Mouse (Mus musculus): ENCODE results near the gene Gm17490. TPM values are rescaled to one million over a fixed set of nuclear protein-coding genes. Genes with fewer than 3 reads are reported as not detected.

Gene Gm17490
- not detected for polyA plus RNA-seq (2014; fragmentation: Illumina TruSeq; extraction: RNeasy Lipid Tissue Mini Kit (QIAGEN cat#74804); ENCODE audit: low read depth, low replicate concordance)

GRCm38 (mm10) chr2:11625890-11626289 lies at the start of gene Gm17490:
TSS of gene Gm17490 (minus strand) at chr2:11626264.

GRCm38 (mm10) chr2:11642451-11642941 lies 16.4 kb upstream of the Gm17490 start, which contains the start of gene Il2ra:
TSS of gene Il2ra (plus strand) at chr2:11642807.

GRCm38 (mm10) chr2:11604053-11604452 lies 22.0 kb downstream of the Gm17490 start, which contains the start of gene Rbm17:
TSS of gene Rbm17 (minus strand) at chr2:11604153.

Other genes with a start within 250 kb of the Gm17490 start
- gene Pfkfb3, start 72.2 kb downstream of the Gm17490 start, polyA plus RNA-seq (2014; fragmentation: Illumina TruSeq; extraction: RNeasy Lipid Tissue Mini Kit (QIAGEN cat#74804); ENCODE audit: low read depth, low replicate concordance), result 9.3 TPM
- 129 TPM for gene Rbm17, start 22.1 kb downstream of the Gm17490 start, polyA plus RNA-seq (2014; fragmentation: Illumina TruSeq; extraction: RNeasy Lipid Tissue Mini Kit (QIAGEN cat#74804); ENCODE audit: low read depth, low replicate concordance)
- 0.57 TPM for gene Il2ra, start 16.5 kb upstream of the Gm17490 start, polyA plus RNA-seq (2014; fragmentation: Illumina TruSeq; extraction: RNeasy Lipid Tissue Mini Kit (QIAGEN cat#74804); ENCODE audit: low read depth, low replicate concordance)
- 13.6 TPM for gene Il15ra, start 79.0 kb upstream of the Gm17490 start, polyA plus RNA-seq (2014; fragmentation: Illumina TruSeq; extraction: RNeasy Lipid Tissue Mini Kit (QIAGEN cat#74804); ENCODE audit: low read depth, low replicate concordance)
- gene Fbh1, start 151.3 kb upstream of the Gm17490 start, polyA plus RNA-seq (2014; fragmentation: Illumina TruSeq; extraction: RNeasy Lipid Tissue Mini Kit (QIAGEN cat#74804); ENCODE audit: low read depth, low replicate concordance), result 95.7 TPM
- gene Ankrd16, start 151.6 kb upstream of the Gm17490 start, polyA plus RNA-seq (2014; fragmentation: Illumina TruSeq; extraction: RNeasy Lipid Tissue Mini Kit (QIAGEN cat#74804); ENCODE audit: low read depth, low replicate concordance), result 11.9 TPM

All from kidney, adult 10 weeks (tissue).